9 mouse cellular contexts compared by ENCODE assay signal in genomic region chr19:34598341-34598740, GRCm38 (mm10). TPM values are rescaled to one million over a fixed set of nuclear protein-coding genes. Genes with fewer than 3 reads are reported as not detected.
A peak's percentile ranks its signal among the peaks of the same experiment; 100 is the strongest.
DNase-seq lines count a peak whose midpoint lies in the region; ATAC-seq lines count a peak whose summit lies in the region.
"Had no signal": no experiment of that assay in that cellular context is flagged by ENCODE, and none has a peak within 500 bp of the region (broad histone marks: within the 10 kb centered on the region; RNA-seq: fewer than 3 reads in every experiment).

No protein-coding gene starts in this region.

- H3K4me1 ChIP-seq in neural tube, embryonic 15.5 days, result peaks cover 4% of the 10 kb centered on the region; the same call in 1 of the 2 replicates
- H3K4me1 ChIP-seq in midbrain, embryonic 15.5 days, result no peaks in the 10 kb centered on the region

- H3K27me3 ChIP-seq in neural tube, embryonic 15.5 days (replicated peaks), result no peaks in the 10 kb centered on the region
- no peaks in the 10 kb centered on the region for H3K27me3 ChIP-seq in midbrain, embryonic 15.5 days (replicated peaks)

- WGBS in neural tube, embryonic 15.5 days, result 81% methylated on average over 2 of the region's 2 CpGs
- 75% methylated on average over 2 of the region's 2 CpGs for WGBS in midbrain, embryonic 15.5 days

- H3K9me3 ChIP-seq in neural tube, embryonic 15.5 days (replicated peaks), result no peaks in the 10 kb centered on the region
- no peaks in the 10 kb centered on the region for H3K9me3 ChIP-seq in midbrain, embryonic 15.5 days

- no peak overlapping the region for H3K27ac ChIP-seq in neural tube, embryonic 15.5 days (replicated peaks)
- no peak overlapping the region for H3K27ac ChIP-seq in midbrain, embryonic 15.5 days

- no peaks in the 10 kb centered on the region for H3K36me3 ChIP-seq in neural tube, embryonic 15.5 days
- H3K36me3 ChIP-seq in midbrain, embryonic 15.5 days (replicated peaks), result no peaks in the 10 kb centered on the region

- peak; percentile 36; the same call in 1 of the 2 replicates for ATAC-seq in frontal cortex, adult (ENCODE audit: low TSS enrichment)
- peak; percentile 25; the same call in 1 of the 2 replicates for ATAC-seq in neural tube, embryonic 15.5 days (ENCODE audit: low FRiP score)
- no peak for ATAC-seq in midbrain, embryonic 15.5 days (replicated peaks)

- no peak overlapping the region for H3K9ac ChIP-seq in neural tube, embryonic 15.5 days (replicated peaks)
- no peak overlapping the region for H3K9ac ChIP-seq in midbrain, embryonic 15.5 days

- no peak overlapping the region for H3K4me2 ChIP-seq in neural tube, embryonic 15.5 days
- H3K4me2 ChIP-seq in midbrain, embryonic 15.5 days, result no peak overlapping the region

- DNase-seq in frontal cortex, postnatal 25 days (ENCODE audit: low spot score in 2 of 2), result no peak
- no peak for DNase-seq in neural tube, embryonic 10.5 days (ENCODE audit: extremely low spot score, low spot score)
- DNase-seq in heart, adult 9 months (ENCODE audit: low spot score in 2 of 2), result peak; percentile 51 to 81
- DNase-seq in lung, postnatal 10 days, result peak; percentile 68
- DNase-seq in urinary bladder, postnatal 25 days (ENCODE audit: low spot score), result no peak

- H3K4me3 ChIP-seq in neural tube, embryonic 15.5 days (replicated peaks), result no peak overlapping the region
- H3K4me3 ChIP-seq in midbrain, embryonic 15.5 days, result no peak overlapping the region
- H3K4me3 ChIP-seq: erythroblast, embryonic 14.5 days had no signal

RNA-seq across cellular contexts. Expression of gene Ifit1bl1, which starts 3.4 kb away (rescaled TPM):
- 1.6 and 1.7 TPM in 2 replicates for polyA plus RNA-seq in neural tube, embryonic 15.5 days (2015; fragmentation: Nextera tagmentation; extraction: Ambion mirVana)
- polyA plus RNA-seq in midbrain, embryonic 15.5 days (2015; fragmentation: Nextera tagmentation; extraction: Ambion mirVana), result 0.97 and 1.0 TPM in 2 replicates

RNA-seq across cellular contexts. Expression of gene Ifit3b, which starts 9.4 kb away (rescaled TPM):
- polyA plus RNA-seq in neural tube, embryonic 15.5 days (2015; fragmentation: Nextera tagmentation; extraction: Ambion mirVana), result 0.51 and 0.59 TPM in 2 replicates
- 0.26 and 0.37 TPM in 2 replicates for polyA plus RNA-seq in midbrain, embryonic 15.5 days (2015; fragmentation: Nextera tagmentation; extraction: Ambion mirVana)
- polyA plus RNA-seq: erythroblast, embryonic 14.5 days had no signal

RNA-seq across cellular contexts. Expression of gene Ifit3, which starts 15.0 kb away (rescaled TPM):
- 2.1 and 3.1 TPM in 2 replicates for polyA plus RNA-seq in neural tube, embryonic 15.5 days (2015; fragmentation: Nextera tagmentation; extraction: Ambion mirVana)
- 1.9 and 3.5 TPM in 2 replicates for polyA plus RNA-seq in midbrain, embryonic 15.5 days (2015; fragmentation: Nextera tagmentation; extraction: Ambion mirVana)
- polyA plus RNA-seq: erythroblast, embryonic 14.5 days had no signal

RNA-seq across cellular contexts. Expression of gene Ifit1bl2, which starts 42.2 kb away (rescaled TPM):
- polyA plus RNA-seq in neural tube, embryonic 15.5 days (2015; fragmentation: Nextera tagmentation; extraction: Ambion mirVana), result 0.38 and 0.41 TPM in 2 replicates
- 0.23 and 0.49 TPM in 2 replicates for polyA plus RNA-seq in midbrain, embryonic 15.5 days (2015; fragmentation: Nextera tagmentation; extraction: Ambion mirVana)
- polyA plus RNA-seq: erythroblast, embryonic 14.5 days had no signal

RNA-seq across cellular contexts. Expression of gene Ifit1, which starts 42.3 kb away (rescaled TPM):
- polyA plus RNA-seq in neural tube, embryonic 15.5 days (2015; fragmentation: Nextera tagmentation; extraction: Ambion mirVana), result 0.63 and 2.0 TPM in 2 replicates
- 0.46 and 0.78 TPM in 2 replicates for polyA plus RNA-seq in midbrain, embryonic 15.5 days (2015; fragmentation: Nextera tagmentation; extraction: Ambion mirVana)
- polyA plus RNA-seq: erythroblast, embryonic 14.5 days had no signal

Comparison
In these comparisons a context has a peak if more than half of its experiments do, and no peak if none do; other contexts are left out.
1. DNase-seq: peak in heart, adult 9 months (2 of 2) and lung, postnatal 10 days (single experiment); none in frontal cortex, postnatal 25 days (0 of 2), neural tube, embryonic 10.5 days (single experiment) and urinary bladder, postnatal 25 days (single experiment).